Mouse (Mus musculus): ENCODE results near the gene Ttll11. TPM values are rescaled to one million over a fixed set of nuclear protein-coding genes. Genes with fewer than 3 reads are reported as not detected.

Gene Ttll11
- 1.2 and 1.4 TPM in 2 replicates for polyA plus RNA-seq (2015; fragmentation: Nextera tagmentation; extraction: Ambion mirVana)

- ATAC-seq (ENCODE audit: insufficient number of reproducible peaks, low FRiP score, low TSS enrichment, low read depth), result peak; percentile 87
- H3K4me3 ChIP-seq (replicated peaks), result peak within 1 kb of the TSS; percentile 86
Observed at GRCm38 (mm10) chr2:35979644-35980021, at the start of gene Ttll11. Gene Ttll11, minus strand, starts transcription at chr2:35979913.

GRCm38 (mm10) chr2:36023291-36023690 lies 43.6 kb upstream of the Ttll11 start:
- Histone ChIP-seq H3K4me1 (peaks cover 10% of the 10 kb centered on the region), H3K9ac (no peak overlapping the region), H3K4me2 (replicated peaks) (no peak overlapping the region), H3K27me3 (peaks cover 10% of the 10 kb centered on the region; the same call in 1 of the 2 replicates), H3K36me3 (no peaks in the 10 kb centered on the region), H3K4me3 (replicated peaks) (no peak overlapping the region), H3K27ac (replicated peaks) (no peak overlapping the region), H3K9me3 (replicated peaks) (no peaks in the 10 kb centered on the region)
- no peak for ATAC-seq (ENCODE audit: insufficient number of reproducible peaks, low FRiP score, low TSS enrichment, low read depth)
- 49% methylated on average over 3 of the region's 3 CpGs for WGBS

More at GRCm38 (mm10) chr2:35979644-35980021, at the start of gene Ttll11:
- H3K27ac ChIP-seq (replicated peaks), result peak within 1 kb of the TSS; percentile 63
- no peaks in the 10 kb centered on the region for H3K36me3 ChIP-seq
- WGBS, result under 1% methylated on average over 40 of the region's 42 CpGs
- H3K9ac ChIP-seq, result peak within 1 kb of the TSS; percentile 78
- peaks cover 16% of the 10 kb centered on the region for H3K4me1 ChIP-seq
- 0 out of 2 replicates have a peak, but pooled peaks cover 3% of the 10 kb centered on the region for H3K27me3 ChIP-seq
- H3K4me2 ChIP-seq (replicated peaks), result peak within 1 kb of the TSS; percentile 96
- H3K9me3 ChIP-seq (replicated peaks), result no peaks in the 10 kb centered on the region

- Histone ChIP-seq H3K9ac (peak overlapping the region; percentile 3; the same call in 1 of the 2 replicates), H3K9me3 (replicated peaks) (no peaks in the 10 kb centered on the region), H3K4me1 (peaks cover 10% of the 10 kb centered on the region), H3K27me3 (peaks cover 10% of the 10 kb centered on the region; the same call in 1 of the 2 replicates), H3K4me3 (replicated peaks) (peak overlapping the region; percentile 25), H3K36me3 (no peaks in the 10 kb centered on the region), H3K4me2 (replicated peaks) (peak overlapping the region; percentile 53), H3K27ac (replicated peaks) (no peak overlapping the region)
- ATAC-seq (ENCODE audit: insufficient number of reproducible peaks, low FRiP score, low TSS enrichment, low read depth), result peak; percentile 63; the same call in 1 of the 2 replicates
- 5% methylated on average over 32 of the region's 32 CpGs for WGBS
Observed at GRCm38 (mm10) chr2:36021385-36022159, 41.9 kb upstream of the Ttll11 start.

- H3K9ac ChIP-seq, result no peak overlapping the region
- WGBS, result 63% methylated on average over 12 of the region's 12 CpGs
- no peaks in the 10 kb centered on the region for H3K9me3 ChIP-seq (replicated peaks)
- H3K4me2 ChIP-seq (replicated peaks), result no peak overlapping the region
- H3K36me3 ChIP-seq, result no peaks in the 10 kb centered on the region
- no peak overlapping the region for H3K27ac ChIP-seq (replicated peaks)
- H3K4me1 ChIP-seq, result peaks cover 15% of the 10 kb centered on the region
- H3K4me3 ChIP-seq (replicated peaks), result no peak overlapping the region
- no peaks in the 10 kb centered on the region; the same call in 1 of the 2 replicates for H3K27me3 ChIP-seq
- ATAC-seq (ENCODE audit: insufficient number of reproducible peaks, low FRiP score, low TSS enrichment, low read depth), result 0 out of 2 replicates have a peak, but pooled peaks have one; percentile 32
Observed at GRCm38 (mm10) chr2:36013010-36013409, 33.3 kb upstream of the Ttll11 start.

GRCm38 (mm10) chr2:36011331-36011825 lies 31.7 kb upstream of the Ttll11 start:
- H3K4me2 ChIP-seq (replicated peaks), result peak overlapping the region; percentile 76
- 0% methylated on average over 44 of the region's 44 CpGs for WGBS
- peaks cover 15% of the 10 kb centered on the region for H3K4me1 ChIP-seq
- no peaks in the 10 kb centered on the region; the same call in 1 of the 2 replicates for H3K27me3 ChIP-seq
- no peaks in the 10 kb centered on the region for H3K36me3 ChIP-seq
- H3K9ac ChIP-seq, result peak overlapping the region; percentile 5
- H3K27ac ChIP-seq (replicated peaks), result no peak overlapping the region
- no peak for ATAC-seq (ENCODE audit: insufficient number of reproducible peaks, low FRiP score, low TSS enrichment, low read depth)
- H3K4me3 ChIP-seq (replicated peaks), result peak overlapping the region; percentile 47
- no peaks in the 10 kb centered on the region for H3K9me3 ChIP-seq (replicated peaks)

- peak overlapping the region; percentile 47; the same call in 1 of the 2 replicates for H3K4me3 ChIP-seq (replicated peaks)
- H3K27ac ChIP-seq (replicated peaks), result no peak overlapping the region
- 49% methylated on average over 8 of the region's 8 CpGs for whole genome bisulfite sequencing
- H3K36me3 ChIP-seq, result no peaks in the 10 kb centered on the region
- peaks cover 15% of the 10 kb centered on the region for H3K4me1 ChIP-seq
- peak overlapping the region; percentile 76 for H3K4me2 ChIP-seq (replicated peaks)
- no peaks in the 10 kb centered on the region; the same call in 1 of the 2 replicates for H3K27me3 ChIP-seq
- H3K9me3 ChIP-seq (replicated peaks), result no peaks in the 10 kb centered on the region
- ATAC-seq (ENCODE audit: insufficient number of reproducible peaks, low FRiP score, low TSS enrichment, low read depth), result no peak
- no peak overlapping the region for H3K9ac ChIP-seq
Observed at GRCm38 (mm10) chr2:36010579-36010978, 30.9 kb upstream of the Ttll11 start.

GRCm38 (mm10) chr2:36009386-36009785 lies 29.7 kb upstream of the Ttll11 start:
- H3K4me2 ChIP-seq (replicated peaks), result no peak overlapping the region
- H3K9me3 ChIP-seq (replicated peaks), result no peaks in the 10 kb centered on the region
- no peaks in the 10 kb centered on the region; the same call in 1 of the 2 replicates for H3K27me3 ChIP-seq
- ATAC-seq (ENCODE audit: insufficient number of reproducible peaks, low FRiP score, low TSS enrichment, low read depth), result no peak
- H3K36me3 ChIP-seq, result no peaks in the 10 kb centered on the region
- H3K4me3 ChIP-seq (replicated peaks), result no peak overlapping the region
- H3K9ac ChIP-seq, result no peak overlapping the region
- H3K27ac ChIP-seq (replicated peaks), result no peak overlapping the region
- 21% methylated on average over 4 of the region's 4 CpGs for WGBS
- peaks cover 15% of the 10 kb centered on the region for H3K4me1 ChIP-seq

- no peaks in the 10 kb centered on the region; the same call in 1 of the 2 replicates for H3K27me3 ChIP-seq
- no peak overlapping the region for H3K4me2 ChIP-seq (replicated peaks)
- H3K27ac ChIP-seq (replicated peaks), result no peak overlapping the region
- H3K9ac ChIP-seq, result no peak overlapping the region
- no peak for ATAC-seq (ENCODE audit: insufficient number of reproducible peaks, low FRiP score, low TSS enrichment, low read depth)
- H3K36me3 ChIP-seq, result no peaks in the 10 kb centered on the region
- H3K9me3 ChIP-seq (replicated peaks), result no peaks in the 10 kb centered on the region
- 17% methylated on average over 1 of the region's 1 CpGs for WGBS
- H3K4me3 ChIP-seq (replicated peaks), result no peak overlapping the region
- peaks cover 15% of the 10 kb centered on the region for H3K4me1 ChIP-seq
Observed at GRCm38 (mm10) chr2:36008071-36008470, 28.4 kb upstream of the Ttll11 start.

- Histone ChIP-seq H3K4me2 (replicated peaks) (no peak overlapping the region), H3K27ac (replicated peaks) (no peak overlapping the region), H3K9ac (no peak overlapping the region), H3K4me3 (replicated peaks) (no peak overlapping the region), H3K27me3 (no peaks in the 10 kb centered on the region), H3K36me3 (no peaks in the 10 kb centered on the region), H3K4me1 (no peaks in the 10 kb centered on the region), H3K9me3 (replicated peaks) (no peaks in the 10 kb centered on the region)
- WGBS, result 39% methylated on average over 6 of the region's 6 CpGs
- ATAC-seq (ENCODE audit: insufficient number of reproducible peaks, low FRiP score, low TSS enrichment, low read depth), result no peak
Observed at GRCm38 (mm10) chr2:36002188-36002587, 22.5 kb upstream of the Ttll11 start.

- peaks cover under 1% of the 10 kb centered on the region; the same call in 1 of the 2 replicates for H3K27me3 ChIP-seq
- H3K4me2 ChIP-seq (replicated peaks), result no peak overlapping the region
- no peaks in the 10 kb centered on the region for H3K9me3 ChIP-seq (replicated peaks)
- no peaks in the 10 kb centered on the region for H3K36me3 ChIP-seq
- H3K4me3 ChIP-seq (replicated peaks), result no peak overlapping the region
- H3K9ac ChIP-seq, result no peak overlapping the region
- 38% methylated on average over 1 of the region's 1 CpGs for WGBS
- H3K27ac ChIP-seq (replicated peaks), result no peak overlapping the region
- no peak for ATAC-seq (ENCODE audit: insufficient number of reproducible peaks, low FRiP score, low TSS enrichment, low read depth)
- H3K4me1 ChIP-seq, result no peaks in the 10 kb centered on the region
Observed at GRCm38 (mm10) chr2:36000390-36000789, 20.7 kb upstream of the Ttll11 start.

- H3K27me3 ChIP-seq, result peaks cover 5% of the 10 kb centered on the region; the same call in 1 of the 2 replicates
- no peak overlapping the region for H3K4me2 ChIP-seq (replicated peaks)
- no peaks in the 10 kb centered on the region for H3K9me3 ChIP-seq (replicated peaks)
- H3K36me3 ChIP-seq, result no peaks in the 10 kb centered on the region
- no peak overlapping the region for H3K27ac ChIP-seq (replicated peaks)
- no peak for ATAC-seq (ENCODE audit: insufficient number of reproducible peaks, low FRiP score, low TSS enrichment, low read depth)
- no peaks in the 10 kb centered on the region for H3K4me1 ChIP-seq
- H3K4me3 ChIP-seq (replicated peaks), result no peak overlapping the region
- H3K9ac ChIP-seq, result no peak overlapping the region
Observed at GRCm38 (mm10) chr2:35999212-35999611, 19.5 kb upstream of the Ttll11 start.

Data from embryonic facial prominence, embryonic 15.5 days (tissue).